Mouse (Mus musculus): Measurements from ENCODE around the gene Tmem123. TPM values are rescaled to one million over a fixed set of nuclear protein-coding genes. Genes with fewer than 3 reads are reported as not detected.

Gene Tmem123
- polyA plus RNA-seq, 1 experiment from 2014 or later = 107 TPM

DNA sequence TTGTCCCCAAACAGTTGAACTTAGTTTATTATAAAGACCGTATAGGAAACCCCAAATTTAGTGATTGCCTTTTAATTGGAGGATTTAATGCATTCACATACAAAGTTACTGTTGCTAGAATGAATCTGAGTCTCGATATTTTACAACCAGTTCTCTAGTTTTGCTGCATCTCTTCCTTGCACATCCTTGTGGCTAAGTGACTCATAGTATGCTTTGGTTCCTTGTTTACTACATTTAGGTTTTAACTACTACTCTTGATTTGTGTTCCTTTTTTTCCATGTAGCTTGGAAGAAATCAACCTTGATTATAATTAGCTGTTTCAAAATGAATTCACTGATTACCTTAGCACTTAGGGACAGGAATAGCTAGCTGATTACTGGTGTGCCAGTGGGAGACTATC, 11.2 kb downstream of the Tmem123 start:
- ATAC-seq (ENCODE audit: insufficient number of reproducible peaks, insufficient read depth, low FRiP score, low read depth) = no peak
- Histone ChIP-seq H3K27ac (replicated peaks in 1 of 2; ENCODE audit: control insufficient read depth in 1 of 2, insufficient read depth in 1 of 2, low read depth in 2 of 2, low read length in 2 of 2) (no peak overlapping the region), H3K4me1 (ENCODE audit: control insufficient read depth in 2 of 2, insufficient read depth in 2 of 2, low read length in 2 of 2) (peaks cover 14 to 18% of the 10 kb centered on the region in 2 experiments), H3K9ac (ENCODE audit: low read length) (no peak overlapping the region), H3K36me3 (ENCODE audit: control insufficient read depth, insufficient read depth, low read length) (peaks cover 32% of the 10 kb centered on the region), H3K4me2 (ENCODE audit: low read length) (no peak overlapping the region), H3K9me3 (ENCODE audit: control insufficient read depth, low read length) (no peaks in the 10 kb centered on the region), H3K4me3 (ENCODE audit: control insufficient read depth in 1 of 2, insufficient read depth in 1 of 2, low read depth in 1 of 2, low read length in 2 of 2) (no peak overlapping the region), H3K27me3 (ENCODE audit: control insufficient read depth, insufficient read depth, low read length) (no peaks in the 10 kb centered on the region)
- WGBS = 89% methylated on average over 2 of the region's 2 CpGs

DNA sequence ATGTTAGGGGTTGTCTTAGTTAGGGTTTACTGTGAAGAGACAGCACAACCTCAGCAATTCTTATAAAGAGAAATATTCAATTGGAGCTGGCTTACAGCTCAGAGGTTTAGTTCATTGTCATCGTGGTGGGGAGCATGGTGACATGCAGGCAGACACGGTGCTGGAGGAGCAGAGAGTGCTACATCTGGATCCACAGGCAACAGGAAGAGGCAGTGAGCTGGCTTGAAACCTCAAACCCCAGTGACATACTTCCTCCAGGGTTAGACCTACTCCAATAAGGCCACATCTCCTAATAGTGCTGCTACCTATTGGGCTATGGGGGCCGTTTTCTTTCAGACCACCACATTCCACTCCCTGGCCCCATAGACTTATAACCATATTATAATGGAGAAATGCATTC, 12.1 kb downstream of the Tmem123 start:
- Histone ChIP-seq H3K27ac (replicated peaks in 1 of 2; ENCODE audit: control insufficient read depth in 1 of 2, insufficient read depth in 1 of 2, low read depth in 2 of 2, low read length in 2 of 2) (no peak overlapping the region), H3K27me3 (ENCODE audit: control insufficient read depth, insufficient read depth, low read length) (no peaks in the 10 kb centered on the region), H3K4me3 (ENCODE audit: control insufficient read depth in 1 of 2, insufficient read depth in 1 of 2, low read depth in 1 of 2, low read length in 2 of 2) (no peak overlapping the region), H3K4me2 (ENCODE audit: low read length) (no peak overlapping the region), H3K36me3 (ENCODE audit: control insufficient read depth, insufficient read depth, low read length) (peaks cover 29% of the 10 kb centered on the region), H3K4me1 (ENCODE audit: control insufficient read depth in 2 of 2, insufficient read depth in 2 of 2, low read length in 2 of 2) (peaks cover 11% of the 10 kb centered on the region in 2 experiments), H3K9me3 (ENCODE audit: control insufficient read depth, low read length) (no peaks in the 10 kb centered on the region), H3K9ac (ENCODE audit: low read length) (no peak overlapping the region)
- WGBS = 85% methylated on average over 3 of the region's 3 CpGs
- ATAC-seq (ENCODE audit: insufficient number of reproducible peaks, insufficient read depth, low FRiP score, low read depth) = no peak

DNA sequence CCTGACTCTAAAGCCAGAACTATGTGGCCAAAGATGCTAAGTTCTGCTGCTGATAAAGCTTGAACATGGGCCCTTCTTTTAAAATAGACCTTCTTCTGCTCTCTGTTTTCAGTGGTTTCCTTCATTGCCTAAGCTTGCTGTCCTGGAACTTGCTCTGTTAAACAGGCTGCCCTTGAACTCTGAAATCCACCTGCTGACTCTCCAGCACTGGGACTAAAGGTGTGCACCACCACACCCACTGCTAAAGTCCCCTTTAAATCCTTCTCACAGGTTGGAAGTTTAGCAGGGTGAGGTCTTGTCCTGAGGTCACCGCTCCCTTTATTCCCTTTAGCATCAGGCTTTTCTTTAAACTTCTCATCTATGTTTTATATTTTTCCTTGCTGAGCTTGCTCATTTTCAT, 13.1 kb downstream of the Tmem123 start:
- peaks cover 9 to 11% of the 10 kb centered on the region in 2 experiments for H3K4me1 ChIP-seq (ENCODE audit: control insufficient read depth in 2 of 2, insufficient read depth in 2 of 2, low read length in 2 of 2)
- peaks cover 35% of the 10 kb centered on the region for H3K36me3 ChIP-seq (ENCODE audit: control insufficient read depth, insufficient read depth, low read length)
- no peak overlapping the region for H3K9ac ChIP-seq (ENCODE audit: low read length)
- no peaks in the 10 kb centered on the region for H3K9me3 ChIP-seq (ENCODE audit: control insufficient read depth, low read length)
- no peak overlapping the region for H3K27ac ChIP-seq (replicated peaks in 1 of 2; ENCODE audit: control insufficient read depth in 1 of 2, insufficient read depth in 1 of 2, low read depth in 2 of 2, low read length in 2 of 2)
- no peak overlapping the region for H3K4me3 ChIP-seq (ENCODE audit: control insufficient read depth in 1 of 2, insufficient read depth in 1 of 2, low read depth in 1 of 2, low read length in 2 of 2)
- no peak overlapping the region for H3K4me2 ChIP-seq (ENCODE audit: low read length)
- no peak for ATAC-seq (ENCODE audit: insufficient number of reproducible peaks, insufficient read depth, low FRiP score, low read depth)
- WGBS = 100% methylated on average over 1 of the region's 1 CpGs
- H3K27me3 ChIP-seq (ENCODE audit: control insufficient read depth, insufficient read depth, low read length) = no peaks in the 10 kb centered on the region

DNA sequence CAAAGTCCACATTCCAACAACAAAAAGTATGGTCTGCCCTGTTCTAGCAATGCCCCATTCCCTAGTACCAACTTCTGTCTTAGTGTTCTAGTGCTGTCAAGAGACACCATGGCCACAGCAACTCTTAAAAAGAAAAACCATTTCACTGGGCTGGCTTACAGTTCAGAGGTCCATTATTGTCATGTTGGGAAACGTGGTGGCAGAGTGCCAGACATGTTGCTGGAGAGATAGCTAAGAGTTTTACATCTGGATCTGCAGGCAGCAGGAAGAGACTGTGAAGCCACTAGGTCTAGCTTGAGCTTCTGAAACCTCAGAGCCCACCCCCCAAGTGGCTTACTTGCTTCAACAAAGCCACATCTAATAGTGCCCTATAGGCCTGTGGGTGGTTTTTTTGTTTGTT, 13.8 kb downstream of the Tmem123 start:
- Histone ChIP-seq H3K27ac (replicated peaks in 1 of 2; ENCODE audit: control insufficient read depth in 1 of 2, insufficient read depth in 1 of 2, low read depth in 2 of 2, low read length in 2 of 2) (no peak overlapping the region), H3K9ac (ENCODE audit: low read length) (no peak overlapping the region), H3K9me3 (ENCODE audit: control insufficient read depth, low read length) (no peaks in the 10 kb centered on the region), H3K27me3 (ENCODE audit: control insufficient read depth, insufficient read depth, low read length) (no peaks in the 10 kb centered on the region), H3K36me3 (ENCODE audit: control insufficient read depth, insufficient read depth, low read length) (peaks cover 38% of the 10 kb centered on the region), H3K4me2 (ENCODE audit: low read length) (no peak overlapping the region), H3K4me1 (ENCODE audit: control insufficient read depth in 2 of 2, insufficient read depth in 2 of 2, low read length in 2 of 2) (peaks cover 1 to 4% of the 10 kb centered on the region in 2 experiments; a peak in 3 of 4 replicates), H3K4me3 (ENCODE audit: control insufficient read depth in 1 of 2, insufficient read depth in 1 of 2, low read depth in 1 of 2, low read length in 2 of 2) (no peak overlapping the region)
- 63% methylated on average over 1 of the region's 1 CpGs for WGBS
- ATAC-seq (ENCODE audit: insufficient number of reproducible peaks, insufficient read depth, low FRiP score, low read depth) = no peak

DNA sequence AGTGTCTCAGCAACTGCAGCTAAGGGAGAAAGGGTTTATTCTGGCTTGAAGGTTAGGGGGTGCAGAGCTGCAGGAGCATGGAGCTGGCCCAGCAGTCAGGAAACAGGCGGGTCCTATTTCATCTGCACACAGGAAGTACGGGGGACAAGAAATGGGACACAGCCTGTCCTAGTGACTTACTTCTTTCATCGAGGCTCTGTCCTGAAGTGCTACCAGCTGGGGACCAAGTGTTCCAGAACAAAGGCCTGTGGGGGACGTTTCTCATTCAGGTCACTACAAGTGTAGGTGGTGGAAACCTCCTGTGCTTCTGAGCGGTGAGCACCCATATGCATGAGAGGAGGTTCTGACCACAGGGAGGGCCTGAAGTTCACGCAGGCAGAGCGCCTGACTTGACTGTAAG, 14.9 kb downstream of the Tmem123 start:
- ATAC-seq (ENCODE audit: insufficient number of reproducible peaks, insufficient read depth, low FRiP score, low read depth) = no peak
- Histone ChIP-seq H3K4me1 (ENCODE audit: control insufficient read depth in 2 of 2, insufficient read depth in 2 of 2, low read length in 2 of 2) (peaks cover 0 to 4% of the 10 kb centered on the region in 2 experiments; a peak in 2 of 4 replicates), H3K9me3 (ENCODE audit: control insufficient read depth, low read length) (no peaks in the 10 kb centered on the region), H3K4me2 (ENCODE audit: low read length) (no peak overlapping the region), H3K36me3 (ENCODE audit: control insufficient read depth, insufficient read depth, low read length) (peaks cover 29% of the 10 kb centered on the region), H3K27me3 (ENCODE audit: control insufficient read depth, insufficient read depth, low read length) (no peaks in the 10 kb centered on the region), H3K27ac (replicated peaks in 1 of 2; ENCODE audit: control insufficient read depth in 1 of 2, insufficient read depth in 1 of 2, low read depth in 2 of 2, low read length in 2 of 2) (no peak overlapping the region), H3K4me3 (ENCODE audit: control insufficient read depth in 1 of 2, insufficient read depth in 1 of 2, low read depth in 1 of 2, low read length in 2 of 2) (no peak overlapping the region), H3K9ac (ENCODE audit: low read length) (no peak overlapping the region)
- WGBS = 82% methylated on average over 7 of the region's 7 CpGs

DNA sequence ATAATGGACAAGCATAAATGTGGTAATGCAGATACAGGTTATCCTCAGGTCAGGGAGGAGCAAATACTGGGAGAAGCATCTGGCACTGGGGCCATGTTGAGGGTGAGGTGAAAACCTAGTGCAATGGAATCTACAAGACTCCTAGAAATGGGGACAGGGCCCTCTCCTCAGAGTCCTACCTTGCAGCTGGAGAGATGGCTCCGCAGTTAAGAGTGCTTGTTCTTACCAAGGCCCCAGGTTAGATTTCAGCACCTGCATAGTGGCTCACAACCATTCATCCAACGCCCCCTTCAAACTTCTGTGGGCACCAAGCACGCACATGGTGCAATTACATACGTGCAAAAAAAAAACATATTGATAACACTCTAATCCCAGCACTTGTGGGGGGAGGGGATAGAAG, 15.9 kb downstream of the Tmem123 start:
- 81% methylated on average over 4 of the region's 4 CpGs for WGBS
- Histone ChIP-seq H3K4me3 (ENCODE audit: control insufficient read depth in 1 of 2, insufficient read depth in 1 of 2, low read depth in 1 of 2, low read length in 2 of 2) (no peak overlapping the region), H3K9me3 (ENCODE audit: control insufficient read depth, low read length) (no peaks in the 10 kb centered on the region), H3K27me3 (ENCODE audit: control insufficient read depth, insufficient read depth, low read length) (no peaks in the 10 kb centered on the region), H3K36me3 (ENCODE audit: control insufficient read depth, insufficient read depth, low read length) (peaks cover 33% of the 10 kb centered on the region), H3K4me1 (ENCODE audit: control insufficient read depth in 2 of 2, insufficient read depth in 2 of 2, low read length in 2 of 2) (peaks cover 0 to 6% of the 10 kb centered on the region in 2 experiments; a peak in 2 of 4 replicates), H3K27ac (replicated peaks in 1 of 2; ENCODE audit: control insufficient read depth in 1 of 2, insufficient read depth in 1 of 2, low read depth in 2 of 2, low read length in 2 of 2) (no peak overlapping the region), H3K4me2 (ENCODE audit: low read length) (no peak overlapping the region), H3K9ac (ENCODE audit: low read length) (no peak overlapping the region)
- ATAC-seq (ENCODE audit: insufficient number of reproducible peaks, insufficient read depth, low FRiP score, low read depth) = no peak

DNA sequence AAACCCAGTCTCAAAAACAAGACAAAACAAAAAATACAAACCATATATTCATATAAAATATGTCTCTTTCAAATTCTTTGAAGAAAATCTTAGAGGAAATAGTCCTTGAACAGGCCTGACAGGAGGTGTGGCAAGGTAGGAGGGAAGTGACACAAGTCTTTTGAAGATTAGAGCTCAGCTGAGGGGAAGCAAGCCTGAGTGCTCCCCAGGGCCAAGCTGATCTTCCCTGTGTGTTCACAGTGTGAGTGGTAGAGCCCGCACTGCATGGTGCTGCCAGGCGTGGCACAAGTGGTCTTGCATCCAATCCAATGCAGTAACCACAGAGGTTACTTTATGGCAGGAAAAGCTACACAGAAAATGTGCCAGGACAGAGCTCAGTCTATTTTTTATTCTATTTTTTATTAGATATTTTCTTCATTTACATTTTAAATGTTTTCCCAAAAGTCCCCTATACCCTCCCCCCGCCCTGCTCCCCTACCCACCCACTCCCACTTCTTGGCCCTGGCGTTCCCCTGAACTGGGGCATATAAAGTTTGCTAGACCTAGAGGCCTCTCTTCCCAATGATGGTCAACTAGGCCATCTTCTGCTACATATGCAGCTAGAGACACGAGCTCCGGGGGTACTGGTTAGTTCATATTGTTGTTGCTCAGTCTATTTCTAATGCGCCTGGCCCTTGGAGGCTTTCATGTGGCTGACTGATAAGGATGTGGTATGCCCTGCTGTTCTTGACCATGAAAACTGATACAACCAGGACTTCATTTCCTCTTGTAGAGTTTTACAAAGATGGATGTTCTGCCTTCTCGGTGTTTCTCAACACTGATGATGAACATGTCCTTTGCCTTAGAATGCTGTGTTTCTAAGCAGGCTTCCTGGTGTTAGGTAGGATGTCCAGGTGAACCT, 16.7 kb downstream of the Tmem123 start:
- 87% methylated on average over 8 of the region's 8 CpGs for WGBS
- peaks cover 36% of the 10 kb centered on the region for H3K36me3 ChIP-seq (ENCODE audit: control insufficient read depth, insufficient read depth, low read length)
- peaks cover 0 to 9% of the 10 kb centered on the region in 2 experiments; a peak in 2 of 4 replicates for H3K4me1 ChIP-seq (ENCODE audit: control insufficient read depth in 2 of 2, insufficient read depth in 2 of 2, low read length in 2 of 2)

More for the DNA sequence above, 16.7 kb downstream of the Tmem123 start:
- H3K27me3 ChIP-seq (ENCODE audit: control insufficient read depth, insufficient read depth, low read length) = no peaks in the 10 kb centered on the region
- no peak overlapping the region for H3K9ac ChIP-seq (ENCODE audit: low read length)
- H3K9me3 ChIP-seq (ENCODE audit: control insufficient read depth, low read length) = no peaks in the 10 kb centered on the region
- no peak overlapping the region for H3K4me3 ChIP-seq (ENCODE audit: control insufficient read depth in 1 of 2, insufficient read depth in 1 of 2, low read depth in 1 of 2, low read length in 2 of 2)
- H3K4me2 ChIP-seq (ENCODE audit: low read length) = no peak overlapping the region
- H3K27ac ChIP-seq (replicated peaks in 1 of 2; ENCODE audit: control insufficient read depth in 1 of 2, insufficient read depth in 1 of 2, low read depth in 2 of 2, low read length in 2 of 2) = no peak overlapping the region
- ATAC-seq (ENCODE audit: insufficient number of reproducible peaks, insufficient read depth, low FRiP score, low read depth) = no peak

All from heart, embryonic 14.5 days (tissue).